Mouse (Mus musculus): ENCODE data around the gene L3mbtl2.

Gene L3mbtl2

DNA sequence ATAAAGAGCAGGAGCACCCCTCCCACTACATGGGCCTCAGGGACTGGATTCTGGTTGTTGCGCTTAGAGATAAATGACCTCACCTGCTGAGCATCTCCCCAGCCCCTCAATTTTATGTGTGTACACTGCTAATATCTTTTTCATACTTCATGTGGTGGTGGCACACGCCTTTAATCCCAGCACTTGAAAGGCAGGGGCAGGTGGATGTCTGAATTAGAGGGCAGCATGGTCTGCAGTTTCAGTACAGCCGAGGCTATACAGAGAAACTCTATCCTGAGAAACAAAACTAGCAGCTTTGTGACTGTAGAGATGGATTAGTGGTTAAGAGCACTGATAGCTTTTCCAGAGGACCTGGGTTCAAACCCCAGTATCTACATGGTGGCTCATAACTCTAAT is 39.4 kb downstream of the L3mbtl2 start:
- DNase-seq (ENCODE audit: extremely low read depth, insufficient read length, low spot score), result no peak

DNA sequence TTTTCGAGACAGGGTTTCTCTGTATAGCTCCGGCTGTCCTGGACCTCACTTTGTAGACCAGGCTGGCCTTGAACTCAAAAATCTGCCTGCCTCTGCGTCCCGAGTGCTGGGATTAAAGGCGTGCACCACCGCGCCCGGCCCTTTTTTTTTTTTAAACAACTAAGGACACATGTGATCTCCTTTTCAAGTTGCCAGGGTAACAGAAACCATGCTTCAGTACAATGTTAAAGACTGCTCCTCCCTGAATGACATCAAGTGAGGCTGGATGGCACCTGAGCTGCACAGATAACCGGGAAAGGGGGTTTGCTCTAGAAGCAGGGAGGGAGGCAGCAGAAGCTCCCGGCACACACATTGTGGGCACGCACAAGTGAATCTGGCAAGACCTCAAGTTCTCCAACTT is 45.3 kb downstream of the L3mbtl2 start:
- no peak for DNase-seq (ENCODE audit: extremely low read depth, insufficient read length, low spot score)

DNA sequence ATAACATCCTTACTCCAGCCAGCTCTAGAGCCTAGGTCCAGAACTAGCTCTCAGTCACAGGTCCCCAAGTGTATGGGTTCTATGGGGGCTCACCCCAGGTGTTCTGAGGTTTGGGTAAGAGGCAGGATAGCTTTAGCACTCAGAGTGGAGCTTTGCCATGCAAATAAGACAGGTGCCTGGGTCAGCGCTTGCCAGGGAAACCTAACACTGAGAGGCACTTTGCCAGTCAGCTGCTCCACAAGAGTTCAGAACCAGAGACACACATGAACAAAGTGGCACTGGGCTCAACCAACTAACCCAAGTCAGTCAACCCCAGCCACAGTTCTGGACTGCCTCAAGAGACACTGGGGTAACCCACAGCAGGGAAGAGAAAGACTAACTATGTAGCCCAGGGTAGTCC is 46.0 kb downstream of the L3mbtl2 start:
- no peak for DNase-seq (ENCODE audit: extremely low read depth, insufficient read length, low spot score)

DNA sequence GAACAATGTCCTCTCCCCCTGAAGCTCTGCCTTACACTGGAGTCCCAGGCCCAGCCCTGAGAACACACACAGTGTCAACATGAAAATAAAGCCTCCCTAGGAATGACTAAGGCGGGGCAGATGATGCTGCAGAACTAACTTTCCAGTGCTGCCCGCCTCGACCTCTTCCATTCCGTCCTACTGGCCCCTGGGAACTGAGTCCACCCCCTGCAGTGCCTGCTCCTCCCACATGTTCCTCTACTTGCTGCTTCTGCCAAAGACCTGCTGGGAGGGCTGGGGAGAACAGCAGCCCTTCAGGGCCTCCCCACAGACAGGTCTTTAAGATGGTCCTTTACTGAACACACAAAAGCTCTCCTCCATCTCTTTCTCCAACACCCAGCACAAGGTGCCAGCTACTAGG is 47.1 kb downstream of the L3mbtl2 start:
- no peak for DNase-seq (ENCODE audit: extremely low read depth, insufficient read length, low spot score)

DNA sequence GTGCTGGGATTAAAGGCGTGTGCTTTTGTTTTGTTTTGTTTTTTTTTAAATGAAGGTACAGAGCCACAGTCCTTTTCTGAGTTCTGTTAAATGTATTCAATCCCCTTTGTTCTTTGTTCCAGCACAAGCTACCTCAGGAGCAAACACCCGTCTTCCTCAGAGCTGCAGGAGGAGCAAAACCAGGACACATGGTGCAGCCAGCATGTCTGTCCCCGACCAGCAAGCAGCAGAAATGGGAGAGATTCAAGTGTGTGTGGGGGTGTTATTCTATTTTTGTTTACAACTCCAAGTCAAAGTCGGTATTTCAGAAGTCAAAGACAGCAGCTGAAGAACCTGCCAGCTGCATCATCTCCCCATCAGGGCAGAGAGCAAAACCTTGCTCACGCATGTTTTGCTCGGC is 50.1 kb downstream of the L3mbtl2 start:
- DNase-seq (ENCODE audit: extremely low read depth, insufficient read length, low spot score), result no peak

DNA sequence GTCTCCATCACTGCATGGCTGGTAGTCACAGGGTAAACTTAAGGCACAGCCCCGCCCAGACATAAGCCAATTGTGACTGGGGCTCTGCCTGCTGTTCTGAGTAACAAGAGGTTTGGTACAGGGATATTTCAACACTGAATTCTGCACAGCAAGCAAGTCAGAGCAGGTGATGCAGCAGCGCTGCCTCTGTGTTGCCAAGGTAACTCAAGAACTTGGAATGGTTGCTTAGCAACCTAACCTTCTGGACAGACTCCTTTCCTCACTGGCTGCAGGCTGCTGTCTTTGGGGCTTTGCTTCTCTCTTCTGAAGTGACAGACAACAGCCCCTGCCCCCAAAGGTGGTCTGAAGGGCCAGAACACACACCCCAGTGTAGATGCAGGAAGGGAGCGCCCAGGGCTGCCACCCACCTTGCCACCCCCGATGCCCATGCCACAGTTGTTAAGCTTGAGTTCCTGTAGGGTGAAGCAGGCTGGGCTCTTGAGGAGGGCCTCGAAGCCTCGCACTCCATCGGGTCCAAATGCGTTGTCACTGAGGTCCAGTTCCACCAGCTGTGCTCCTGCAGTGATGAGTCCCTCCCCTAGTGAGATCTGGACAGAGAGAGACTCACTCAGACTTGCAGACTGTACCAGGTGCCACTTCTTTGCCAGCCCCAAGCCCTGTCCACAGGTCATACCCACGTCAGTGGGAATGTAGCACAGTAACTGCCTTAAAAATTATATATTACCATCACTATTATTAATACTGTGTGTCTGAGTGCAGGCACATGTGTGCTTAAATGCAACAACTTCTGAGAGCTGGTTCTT is 54.8 kb downstream of the L3mbtl2 start:
- DNase-seq (ENCODE audit: extremely low read depth, insufficient read length, low spot score), result no peak

DNA sequence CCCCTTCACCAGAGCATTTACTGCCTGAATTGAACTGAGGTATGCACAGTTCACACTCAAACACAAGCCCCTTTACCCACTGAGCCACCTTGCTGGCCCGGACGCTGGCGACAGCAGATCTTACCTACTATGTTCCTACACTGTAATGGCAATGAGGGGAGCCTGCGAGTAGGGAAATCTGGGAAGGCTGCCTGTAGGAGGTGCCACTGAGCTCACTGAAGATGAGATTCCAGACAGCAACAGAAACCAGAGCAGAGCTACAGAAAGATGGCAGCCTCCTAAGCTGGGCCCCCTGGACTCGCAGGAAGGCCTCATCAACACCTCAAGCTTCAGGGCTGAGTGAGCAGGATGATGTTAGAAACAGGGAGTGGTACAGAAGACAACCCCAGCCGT is 55.4 kb downstream of the L3mbtl2 start:
- DNase-seq (ENCODE audit: extremely low read depth, insufficient read length, low spot score), result no peak

DNA sequence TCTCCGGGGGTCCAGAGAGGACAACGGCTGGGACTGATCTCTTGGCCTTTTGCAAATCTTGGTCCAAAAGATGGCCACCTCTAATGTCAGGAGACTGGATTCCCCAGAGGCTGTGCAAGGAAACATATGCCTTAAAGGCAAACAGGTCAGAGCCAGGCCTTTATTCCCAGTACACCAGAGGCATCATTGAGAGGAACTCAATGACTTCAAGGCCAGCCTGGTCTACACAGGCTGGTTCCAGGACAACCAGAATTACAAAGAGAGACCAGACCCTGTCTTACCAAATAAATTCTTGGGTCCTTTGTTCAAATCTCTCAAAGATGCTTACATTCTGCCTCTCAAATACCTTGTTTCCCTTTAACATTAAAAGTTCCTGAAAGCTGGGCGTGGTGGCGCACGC is 58.7 kb downstream of the L3mbtl2 start:
- no peak for DNase-seq (ENCODE audit: extremely low read depth, insufficient read length, low spot score)

DNA sequence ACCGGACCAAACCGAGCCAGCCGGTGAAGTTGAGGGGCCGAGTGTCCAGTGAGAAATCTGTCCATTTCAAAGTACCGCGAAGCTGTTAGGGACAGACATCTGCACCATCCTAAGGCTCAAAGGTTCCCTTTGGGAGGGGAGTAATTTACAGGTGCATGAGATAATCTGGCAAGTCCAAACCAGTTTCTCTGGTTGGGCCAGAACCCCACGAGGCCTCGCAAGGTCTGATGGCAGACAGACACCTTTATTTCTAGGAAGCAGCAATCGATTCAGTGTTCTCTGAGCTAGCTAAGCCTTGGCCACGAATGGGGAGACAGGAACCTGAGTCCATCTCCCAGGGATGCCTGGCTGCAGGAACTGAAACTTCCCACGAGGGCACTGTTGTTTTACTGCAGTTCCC is 60.0 kb downstream of the L3mbtl2 start:
- no peak for DNase-seq (ENCODE audit: extremely low read depth, insufficient read length, low spot score)

DNA sequence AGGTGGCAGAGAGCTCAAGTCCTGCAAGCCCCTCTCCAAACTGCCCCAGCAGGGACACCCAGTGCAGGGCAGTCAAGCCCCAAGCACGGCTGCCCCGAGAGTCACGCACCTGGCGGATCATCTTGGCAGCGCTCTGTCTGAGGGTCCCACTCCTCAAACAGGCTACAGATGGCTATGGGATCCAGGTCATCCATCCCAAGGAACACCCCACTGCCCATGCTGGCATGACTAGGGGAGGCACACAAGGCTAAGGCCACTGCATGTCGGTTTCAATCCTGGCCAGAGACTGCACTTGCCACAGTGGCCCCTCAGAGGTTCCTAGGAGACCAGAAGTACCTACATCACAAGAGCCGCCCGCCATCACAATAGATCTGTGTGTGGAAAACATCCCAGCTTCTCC is 62.3 kb downstream of the L3mbtl2 start:
- DNase-seq (ENCODE audit: extremely low read depth, insufficient read length, low spot score), result no peak

DNA sequence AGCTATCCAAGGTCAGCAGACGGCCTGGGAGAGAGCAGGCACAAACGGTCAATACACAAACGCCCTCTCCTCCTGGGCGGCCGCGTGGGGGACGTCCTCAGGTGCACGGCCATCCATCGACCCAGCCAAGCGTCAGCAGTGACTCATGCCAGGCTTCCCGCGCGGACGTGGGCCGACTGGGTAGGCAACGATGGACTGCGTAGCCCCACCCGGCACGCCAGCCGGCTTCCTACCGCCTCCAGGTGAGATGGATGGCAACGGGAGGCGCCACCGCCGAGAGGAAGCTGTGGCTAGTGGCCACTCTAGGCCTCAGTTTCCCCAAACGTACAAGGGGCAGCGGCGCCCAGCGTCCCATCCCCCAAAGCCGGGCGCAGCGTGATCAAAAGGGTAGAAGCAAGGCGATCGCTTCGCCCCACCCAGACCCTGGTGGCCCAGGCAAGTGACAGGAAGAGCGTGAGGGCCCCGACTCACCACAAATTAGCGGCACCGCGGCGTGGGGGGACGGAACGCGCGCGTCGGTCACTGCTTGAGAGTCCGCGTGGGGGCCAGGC is 65.6 kb downstream of the L3mbtl2 start:
- peak; percentile 77 for DNase-seq (ENCODE audit: extremely low read depth, insufficient read length, low spot score)

DNA sequence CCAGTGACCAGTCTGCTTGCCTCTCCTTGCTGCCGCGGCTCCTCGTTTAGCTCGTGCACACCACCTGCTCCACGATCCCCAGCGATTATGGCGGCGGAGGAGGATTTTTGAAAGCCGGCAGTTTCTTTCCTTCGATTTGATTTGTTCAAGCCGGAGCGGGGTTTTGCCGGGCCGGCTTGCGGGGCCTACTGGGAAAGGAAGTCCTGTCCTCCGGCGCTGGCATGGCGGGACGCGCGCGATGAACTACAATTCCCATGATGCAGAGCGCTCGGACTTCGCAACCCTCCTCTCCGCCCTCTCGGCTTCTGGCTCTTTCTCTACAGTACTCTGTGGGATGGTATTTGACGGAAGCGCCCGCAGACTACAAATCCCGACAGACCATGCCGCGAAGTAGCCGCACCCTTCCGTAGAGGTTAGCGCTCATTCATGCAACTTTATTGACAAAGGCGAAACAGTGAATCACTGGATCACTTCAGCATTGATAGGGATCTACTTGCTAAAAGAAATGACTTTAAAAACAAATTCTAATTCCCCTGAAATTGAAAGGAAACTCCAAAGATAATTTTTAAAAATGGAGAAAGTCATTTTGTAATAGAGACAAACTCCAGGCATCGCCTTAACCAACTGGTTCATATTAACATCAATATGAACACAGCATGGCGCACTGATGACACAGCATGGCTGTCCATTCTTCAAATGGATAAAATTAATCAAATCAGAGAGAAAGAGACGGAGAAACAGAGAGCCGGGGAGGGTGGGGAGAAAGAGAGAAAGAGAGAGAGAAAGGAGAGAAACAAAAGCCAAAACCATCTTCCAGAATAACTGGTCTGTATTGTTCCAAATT is 66.3 kb downstream of the L3mbtl2 start:
- DNase-seq (ENCODE audit: extremely low read depth, insufficient read length, low spot score), result peak; percentile 99

DNA sequence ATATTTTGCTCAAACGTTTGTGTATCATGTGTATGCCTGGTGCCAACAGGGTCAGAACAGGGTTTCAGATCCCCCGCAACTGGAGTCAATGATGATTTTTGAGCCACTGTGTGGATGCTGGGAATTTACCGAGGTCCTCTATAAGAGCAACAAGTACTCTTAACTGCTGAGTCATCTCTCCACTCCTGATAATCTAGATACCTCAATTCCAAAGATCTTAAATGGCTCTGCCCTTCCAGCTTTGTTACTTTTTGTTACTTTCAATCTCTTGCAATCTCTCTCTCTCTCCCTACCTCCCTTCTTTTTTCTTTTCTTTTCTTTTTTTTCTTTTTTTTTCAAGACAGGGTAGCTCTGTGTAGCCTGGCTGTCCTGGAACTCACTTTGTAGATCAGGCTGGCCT is 71.4 kb downstream of the L3mbtl2 start:
- no peak for DNase-seq (ENCODE audit: extremely low read depth, insufficient read length, low spot score)
